Mouse (Mus musculus): ENCODE results near the gene Spock2. TPM values are rescaled to one million over a fixed set of nuclear protein-coding genes. Genes with fewer than 3 reads are reported as not detected.
"Not testable (repeated sequence)": the region's sequence is repeated elsewhere in the genome, so short reads cannot be mapped to it uniquely, and the experiment has no call there.

The Spock2 gene
- polyA plus RNA-seq, 1 experiment, result 6.8 TPM

GRCm38 (mm10) chr10:60158144-60158543, 52.1 kb downstream of the Spock2 start:
- TF ChIP-seq MYOD1 (IDR thresholded peaks at IDR 0.05; ENCODE audit: control insufficient read depth in 1 of 3, insufficient read length in 2 of 3, low read depth in 2 of 3), result no peak
- no peak for TF ChIP-seq POLR2AphosphoS2 (IDR thresholded peaks at IDR 0.05; ENCODE audit: insufficient read length, low read depth)
- no peak for TF ChIP-seq TCF12 (IDR thresholded peaks at IDR 0.05; ENCODE audit: insufficient read depth, poor library complexity, severe bottlenecking)
- TF ChIP-seq E2F4 (IDR thresholded peaks at IDR 0.05; ENCODE audit: insufficient read depth), result no peak
- TF ChIP-seq SRF (IDR thresholded peaks at IDR 0.05; ENCODE audit: control insufficient read depth, insufficient read length, low read depth), result no peak
- no peak for TF ChIP-seq POLR2A (IDR thresholded peaks at IDR 0.05; ENCODE audit: insufficient read length, low read depth)
- no peak for TF ChIP-seq CEBPB (IDR thresholded peaks at IDR 0.05; ENCODE audit: insufficient read depth, poor library complexity, severe bottlenecking)
- no peak for TF ChIP-seq MYOG (IDR thresholded peaks at IDR 0.05; ENCODE audit: control insufficient read depth in 1 of 3, insufficient read depth in 1 of 3, insufficient read length in 2 of 3, low read depth in 2 of 3)
- TF ChIP-seq REST (IDR thresholded peaks at IDR 0.05; ENCODE audit: insufficient read depth, insufficient read length), result no peak
- no peak for TF ChIP-seq USF1 (IDR thresholded peaks at IDR 0.05; ENCODE audit: low read depth)
- Histone ChIP-seq H3ac (ENCODE audit: control insufficient read depth, insufficient read length) (no peak overlapping the region), H3K4me2 (ENCODE audit: low read depth) (no peak overlapping the region), H3K36me3 (ENCODE audit: control insufficient read depth, insufficient read depth) (no peaks in the 10 kb centered on the region), H3K27me3 (ENCODE audit: control insufficient read depth, insufficient read depth, insufficient read length) (no peaks in the 10 kb centered on the region), H3K4me3 (no peak overlapping the region), H3K79me2 (ENCODE audit: control insufficient read depth, insufficient read depth) (no peaks in the 10 kb centered on the region)

- not testable (repeated sequence) for H3K4me3 ChIP-seq; H3K79me2 ChIP-seq (ENCODE audit: control insufficient read depth, insufficient read depth); H3K36me3 ChIP-seq (ENCODE audit: control insufficient read depth, insufficient read depth); H3ac ChIP-seq (ENCODE audit: control insufficient read depth, insufficient read length); H3K4me2 ChIP-seq (ENCODE audit: low read depth); H3K27me3 ChIP-seq (ENCODE audit: control insufficient read depth, insufficient read depth, insufficient read length)
Observed at GRCm38 (mm10) chr10:60161397-60161796, 55.4 kb downstream of the Spock2 start.

- H3ac ChIP-seq (ENCODE audit: control insufficient read depth, insufficient read length); H3K36me3 ChIP-seq (ENCODE audit: control insufficient read depth, insufficient read depth); H3K4me3 ChIP-seq; H3K4me2 ChIP-seq (ENCODE audit: low read depth); H3K79me2 ChIP-seq (ENCODE audit: control insufficient read depth, insufficient read depth); H3K27me3 ChIP-seq (ENCODE audit: control insufficient read depth, insufficient read depth, insufficient read length): not testable (repeated sequence)
Observed at GRCm38 (mm10) chr10:60162184-60162972, 56.4 kb downstream of the Spock2 start.

GRCm38 (mm10) chr10:60162973-60163255, 56.9 kb downstream of the Spock2 start:
- Histone ChIP-seq H3K4me2 (ENCODE audit: low read depth) (no peak overlapping the region), H3K27me3 (ENCODE audit: control insufficient read depth, insufficient read depth, insufficient read length) (no peaks in the 10 kb centered on the region), H3K4me3 (no peak overlapping the region), H3ac (ENCODE audit: control insufficient read depth, insufficient read length) (no peak overlapping the region), H3K36me3 (ENCODE audit: control insufficient read depth, insufficient read depth) (no peaks in the 10 kb centered on the region), H3K79me2 (ENCODE audit: control insufficient read depth, insufficient read depth) (no peaks in the 10 kb centered on the region)
- TF ChIP-seq CEBPB (IDR thresholded peaks at IDR 0.05; ENCODE audit: insufficient read depth, poor library complexity, severe bottlenecking), result 0 out of 2 replicates have a peak, but pooled peaks have one; percentile 22
- TF ChIP-seq POLR2AphosphoS2 (IDR thresholded peaks at IDR 0.05; ENCODE audit: insufficient read length, low read depth), result no peak

GRCm38 (mm10) chr10:60164869-60165268, 58.9 kb downstream of the Spock2 start:
- no peaks in the 10 kb centered on the region for H3K36me3 ChIP-seq (ENCODE audit: control insufficient read depth, insufficient read depth)
- no peak overlapping the region for H3K4me3 ChIP-seq
- TF ChIP-seq POLR2A (IDR thresholded peaks at IDR 0.05; ENCODE audit: insufficient read length, low read depth) (no peak), MYOD1 (IDR thresholded peaks at IDR 0.05; ENCODE audit: control insufficient read depth in 1 of 3, insufficient read length in 2 of 3, low read depth in 2 of 3) (no peak), MYOG (IDR thresholded peaks at IDR 0.05; ENCODE audit: control insufficient read depth in 1 of 3, insufficient read depth in 1 of 3, insufficient read length in 2 of 3, low read depth in 2 of 3) (no peak), TCF12 (IDR thresholded peaks at IDR 0.05; ENCODE audit: insufficient read depth, poor library complexity, severe bottlenecking) (no peak), POLR2AphosphoS2 (IDR thresholded peaks at IDR 0.05; ENCODE audit: insufficient read length, low read depth) (no peak), USF1 (IDR thresholded peaks at IDR 0.05; ENCODE audit: low read depth) (no peak), E2F4 (IDR thresholded peaks at IDR 0.05; ENCODE audit: insufficient read depth) (no peak), CEBPB (IDR thresholded peaks at IDR 0.05; ENCODE audit: insufficient read depth, poor library complexity, severe bottlenecking) (no peak), MAX (IDR thresholded peaks at IDR 0.05; ENCODE audit: low read depth) (no peak), TCF3 (IDR thresholded peaks at IDR 0.05; ENCODE audit: insufficient read length, low read depth) (no peak), REST (IDR thresholded peaks at IDR 0.05; ENCODE audit: insufficient read depth, insufficient read length) (no peak), SRF (IDR thresholded peaks at IDR 0.05; ENCODE audit: control insufficient read depth, insufficient read length, low read depth) (no peak)
- H3K4me2 ChIP-seq (ENCODE audit: low read depth), result no peak overlapping the region
- H3K79me2 ChIP-seq (ENCODE audit: control insufficient read depth, insufficient read depth), result no peaks in the 10 kb centered on the region
- no peaks in the 10 kb centered on the region for H3K27me3 ChIP-seq (ENCODE audit: control insufficient read depth, insufficient read depth, insufficient read length)
- no peak overlapping the region for H3ac ChIP-seq (ENCODE audit: control insufficient read depth, insufficient read length)

GRCm38 (mm10) chr10:60166068-60166467, 60.0 kb downstream of the Spock2 start:
- Histone ChIP-seq H3K4me2 (ENCODE audit: low read depth) (no peak overlapping the region), H3K79me2 (ENCODE audit: control insufficient read depth, insufficient read depth) (no peaks in the 10 kb centered on the region), H3K4me3 (no peak overlapping the region), H3K36me3 (ENCODE audit: control insufficient read depth, insufficient read depth) (no peaks in the 10 kb centered on the region), H3K27me3 (ENCODE audit: control insufficient read depth, insufficient read depth, insufficient read length) (no peaks in the 10 kb centered on the region), H3ac (ENCODE audit: control insufficient read depth, insufficient read length) (no peak overlapping the region)
- TF ChIP-seq POLR2AphosphoS2 (IDR thresholded peaks at IDR 0.05; ENCODE audit: insufficient read length, low read depth) (no peak), TCF12 (IDR thresholded peaks at IDR 0.05; ENCODE audit: insufficient read depth, poor library complexity, severe bottlenecking) (no peak), SRF (IDR thresholded peaks at IDR 0.05; ENCODE audit: control insufficient read depth, insufficient read length, low read depth) (no peak), USF1 (IDR thresholded peaks at IDR 0.05; ENCODE audit: low read depth) (no peak), TCF3 (IDR thresholded peaks at IDR 0.05; ENCODE audit: insufficient read length, low read depth) (no peak), REST (IDR thresholded peaks at IDR 0.05; ENCODE audit: insufficient read depth, insufficient read length) (no peak), POLR2A (IDR thresholded peaks at IDR 0.05; ENCODE audit: insufficient read length, low read depth) (no peak), MYOD1 (IDR thresholded peaks at IDR 0.05; ENCODE audit: control insufficient read depth in 1 of 3, insufficient read length in 2 of 3, low read depth in 2 of 3) (no peak), MAX (IDR thresholded peaks at IDR 0.05; ENCODE audit: low read depth) (no peak), E2F4 (IDR thresholded peaks at IDR 0.05; ENCODE audit: insufficient read depth) (no peak), CEBPB (IDR thresholded peaks at IDR 0.05; ENCODE audit: insufficient read depth, poor library complexity, severe bottlenecking) (no peak), MYOG (IDR thresholded peaks at IDR 0.05; ENCODE audit: control insufficient read depth in 1 of 3, insufficient read depth in 1 of 3, insufficient read length in 2 of 3, low read depth in 2 of 3) (no peak)
